Mouse (Mus musculus): ENCODE measurements at regions not wholly inside any gene's neighbourhood (a gene's known extent, or its start where the extent isn't known, plus 50 kb on each side); places are given as distances from the start of the nearest gene placed in this dataset.

DNA sequence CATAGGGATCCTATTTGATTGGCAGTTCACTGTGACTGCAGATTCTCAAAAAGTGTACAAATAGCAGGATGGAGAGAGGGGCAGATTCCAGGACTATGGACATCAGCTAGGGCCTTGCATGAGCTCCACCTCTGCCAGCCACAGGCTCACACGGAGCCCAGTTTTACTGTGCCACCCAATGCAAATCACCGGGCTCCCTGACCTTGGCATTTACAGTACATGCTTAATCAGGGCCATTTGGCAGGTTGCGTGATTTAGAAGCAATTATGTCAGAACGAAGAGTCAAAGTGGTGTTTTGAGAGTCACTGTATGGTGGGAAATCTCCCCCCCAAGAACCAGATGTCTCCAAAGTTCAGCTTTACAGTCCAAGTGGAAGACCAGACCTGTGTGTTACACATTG is 456.1 kb downstream of the Bnc2 start:
- DNase-seq (ENCODE audit: low read depth, low spot score): no peak

GRCm38 (mm10) chr4:84222057-84222717 is 452.9 kb downstream of the Bnc2 start:
- no peak for DNase-seq (ENCODE audit: low read depth, low spot score)

DNA sequence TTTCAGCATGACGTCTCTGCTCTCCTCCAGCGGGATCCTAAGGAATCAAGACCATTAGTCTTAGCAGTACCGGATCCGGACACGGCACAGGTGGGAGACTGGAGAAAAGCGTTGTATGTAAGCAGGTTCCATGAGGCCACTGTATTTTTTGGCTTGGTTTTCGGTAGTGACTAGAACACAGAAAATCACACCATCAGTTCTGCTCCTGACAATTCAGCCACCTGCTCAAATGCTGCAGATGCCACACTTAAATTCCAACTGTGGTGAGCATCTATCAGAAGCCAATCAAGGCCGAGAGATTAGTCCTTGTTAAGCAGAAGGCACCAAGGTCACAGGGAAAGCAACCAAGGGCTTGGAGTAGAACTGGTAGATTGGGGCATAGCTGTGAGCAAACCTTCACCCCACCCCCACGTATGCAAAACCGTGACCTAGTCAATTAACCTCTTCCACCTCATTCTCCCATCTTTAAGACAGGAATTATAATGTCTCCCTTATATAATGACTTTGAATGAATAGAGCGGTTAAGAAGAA is 452.2 kb downstream of the Bnc2 start:
- no peak for DNase-seq (ENCODE audit: low read depth, low spot score)

DNA sequence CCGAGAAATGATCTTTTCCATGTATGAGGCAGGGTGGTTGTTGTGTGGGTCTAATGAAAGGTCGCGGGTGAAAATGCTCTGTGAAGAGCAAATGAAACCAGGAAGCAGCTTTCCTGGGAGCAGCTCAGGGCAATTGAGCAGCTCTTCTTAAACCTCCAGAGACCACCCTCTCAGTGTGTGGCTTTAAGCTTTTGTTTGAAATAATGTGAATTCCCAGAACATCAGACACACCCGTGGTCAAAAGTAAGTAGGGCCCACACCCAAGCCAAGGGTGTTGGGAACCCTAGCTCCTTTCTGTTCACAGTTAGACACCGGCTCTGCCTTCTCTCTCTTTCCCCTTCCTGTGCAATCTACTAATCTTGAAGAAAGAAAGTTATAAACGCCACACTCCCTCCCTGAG is 450.5 kb downstream of the Bnc2 start:
- no peak for DNase-seq (ENCODE audit: low read depth, low spot score)

All from WW6 (cell line).